Mouse (Mus musculus): ENCODE results near the gene Cdadc1. TPM values are rescaled to one million over a fixed set of nuclear protein-coding genes. Genes with fewer than 3 reads are reported as not detected.

The Cdadc1 gene
- polyA plus RNA-seq, 2 experiments from 2014 or later: 33.9 to 58.8 TPM

GRCm38 (mm10) chr14:59543158-59543826 is 54.5 kb downstream of the Cdadc1 start:
- ATAC-seq: no peak

DNA sequence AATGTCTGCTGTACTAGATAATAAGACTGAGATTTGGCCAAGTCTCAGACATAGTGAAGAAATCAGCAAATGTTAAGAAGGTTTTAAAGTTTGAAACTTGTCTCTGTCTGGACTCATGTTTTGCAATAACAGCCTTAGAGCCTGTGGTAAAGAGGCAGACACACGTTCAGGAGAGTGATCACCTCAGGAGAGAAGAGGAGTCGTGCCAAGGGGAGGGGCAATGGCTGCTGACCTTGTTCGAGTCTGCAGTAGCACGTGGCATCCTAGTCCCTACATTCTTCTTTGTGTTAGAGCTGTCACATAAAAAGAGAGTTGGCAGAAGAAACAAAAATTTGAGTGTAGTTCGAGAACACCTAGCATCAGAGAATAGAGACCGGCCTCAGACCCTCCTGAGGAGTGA is 57.0 kb downstream of the Cdadc1 start:
- no peak for ATAC-seq

DNA sequence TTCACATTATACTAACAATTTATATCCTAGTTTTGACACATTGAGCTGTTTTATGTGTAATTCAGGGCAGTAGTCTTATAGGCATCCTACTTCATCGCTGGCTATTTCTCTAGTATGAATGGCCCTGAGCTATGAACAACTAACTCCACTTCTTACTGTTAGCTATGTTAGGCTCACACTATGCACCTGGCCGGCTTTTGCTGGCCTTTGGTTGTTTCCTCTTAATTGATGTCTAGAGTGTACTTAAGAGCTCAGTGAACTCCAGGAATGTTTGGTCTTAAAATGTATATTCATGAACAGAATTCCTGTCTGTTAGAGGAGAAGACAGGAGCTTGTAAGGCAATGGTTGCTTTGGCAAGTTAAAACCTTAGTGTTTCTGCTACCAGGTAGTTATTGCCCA is 57.5 kb downstream of the Cdadc1 start:
- ATAC-seq: no peak

DNA sequence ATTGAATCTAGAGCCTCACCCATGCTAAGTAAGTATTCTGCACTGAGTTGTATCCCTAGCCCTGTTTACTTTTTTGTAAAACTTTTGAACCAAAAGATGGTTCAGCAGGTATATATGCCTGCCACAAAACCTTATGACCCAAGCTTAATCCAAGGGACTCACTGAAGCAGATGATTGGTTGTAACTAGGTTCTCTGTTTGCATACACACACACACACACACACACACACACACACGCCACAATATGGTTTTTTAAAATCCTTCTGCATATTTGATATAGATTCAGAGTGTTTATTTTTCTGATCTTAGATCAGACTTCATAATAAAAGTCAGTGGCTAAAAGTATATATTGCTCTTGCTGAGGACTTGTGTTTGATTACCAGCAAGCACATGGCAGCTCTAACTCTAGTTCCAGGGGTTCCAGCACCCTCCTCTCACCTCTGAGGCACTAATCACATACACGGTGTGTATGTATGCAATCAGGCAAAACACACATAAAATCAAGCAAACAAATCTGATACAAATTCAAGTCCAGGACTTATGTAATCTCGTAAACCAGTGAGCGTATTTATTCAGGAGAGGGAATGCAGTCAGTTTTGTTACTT is 59.8 kb downstream of the Cdadc1 start:
- ATAC-seq: no peak

DNA sequence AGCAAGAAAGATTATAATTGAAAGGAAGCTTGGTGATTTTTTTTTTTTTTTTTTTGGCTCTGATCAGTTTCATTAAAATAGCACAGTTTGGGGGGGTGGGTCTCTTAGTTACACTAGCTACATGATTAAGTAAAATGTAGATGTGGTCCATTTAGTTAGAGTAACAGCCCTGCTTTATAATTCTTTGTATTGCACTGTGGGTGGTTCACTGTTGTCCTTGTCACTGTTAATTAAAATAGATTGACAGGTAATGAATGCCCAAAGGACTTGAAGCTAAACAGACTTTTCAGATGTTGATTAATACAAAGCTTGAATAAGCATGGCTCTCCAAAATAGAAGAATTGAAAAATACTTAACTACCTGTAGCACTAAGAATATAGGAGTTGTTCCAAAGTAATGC is 63.9 kb downstream of the Cdadc1 start:
- no peak for ATAC-seq

- no peak for ATAC-seq
Observed at GRCm38 (mm10) chr14:59532986-59533385, 64.8 kb downstream of the Cdadc1 start.

GRCm38 (mm10) chr14:59530801-59531200 is 67.0 kb downstream of the Cdadc1 start:
- no peak for ATAC-seq

GRCm38 (mm10) chr14:59525843-59526242 is 71.9 kb downstream of the Cdadc1 start:
- ATAC-seq: no peak

DNA sequence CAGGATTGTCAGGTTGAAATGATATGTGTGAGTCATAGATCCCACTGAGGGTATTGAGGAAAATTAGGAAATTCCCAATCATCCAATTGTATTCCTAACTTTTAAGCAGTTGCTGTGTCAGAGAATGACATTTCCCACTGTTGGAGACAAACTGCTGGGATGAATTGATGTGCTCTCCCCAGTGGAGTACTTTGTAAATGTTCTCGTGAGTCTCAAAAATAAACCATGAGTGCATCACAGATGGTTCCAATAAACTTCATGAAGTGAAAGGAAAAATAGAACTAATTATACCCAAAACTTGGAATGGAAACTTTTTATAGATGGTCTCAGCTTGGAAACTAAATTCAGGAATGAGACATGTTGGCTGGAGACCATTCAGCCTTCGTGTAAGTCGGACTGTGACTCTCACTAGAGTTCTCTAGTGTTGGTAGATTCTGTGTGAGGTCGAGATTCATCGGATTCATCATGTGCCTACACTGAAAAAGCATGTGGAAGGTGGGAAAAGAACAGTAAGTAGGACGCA is 83.8 kb downstream of the Cdadc1 start:
- ATAC-seq: no peak

Other genes starting within 250 kb of the Cdadc1 start
- gene Phf11d, start 232.5 kb downstream of the Cdadc1 start, polyA plus RNA-seq (2017; shearing (Covaris generic)): 10 to 100 TPM in 1 of 2 experiments, 1 to 10 TPM in 1; 7.8 to 15.2 TPM
- gene Phf11c, start 202.6 kb downstream of the Cdadc1 start, polyA plus RNA-seq (2017; shearing (Covaris generic)): 10 to 100 TPM; 23.7 to 27.1 TPM
- 10 to 100 TPM; 18.0 to 21.7 TPM for gene Setdb2, start 157.1 kb downstream of the Cdadc1 start, polyA plus RNA-seq (2017; shearing (Covaris generic))
- gene Cab39l, start 157.0 kb downstream of the Cdadc1 start, polyA plus RNA-seq (2017; shearing (Covaris generic)): 10 to 100 TPM; 70.3 to 84.5 TPM
- gene Shisa2, start 27.3 kb upstream of the Cdadc1 start, polyA plus RNA-seq (2017; shearing (Covaris generic)): under 1 TPM in 1 of 2 experiments, not detected in 1; 0.15 TPM